In genomic region chr2:158402915-158403314, GRCm38 (mm10) we compare ENCODE assay signal across 23 mouse cellular contexts. TPM values are rescaled to one million over a fixed set of nuclear protein-coding genes. Genes with fewer than 3 reads are reported as not detected.
A peak's percentile ranks its signal among the peaks of the same experiment; 100 is the strongest.
DNase-seq lines count a peak whose midpoint lies in the region; ATAC-seq and TF ChIP-seq lines count a peak whose summit lies in the region.
"Had no signal": no experiment of that assay in that cellular context is flagged by ENCODE, and none has a peak within 500 bp of the region (broad histone marks: within the 10 kb centered on the region; RNA-seq: fewer than 3 reads in every experiment).

No protein-coding gene starts in this region.

- no peaks in the 10 kb centered on the region for H3K9me3 ChIP-seq in lung, postnatal 0 days (ENCODE audit: low read length)
- H3K9me3 ChIP-seq: embryonic facial prominence, embryonic 15.5 days; forebrain, embryonic 13.5 days; heart, embryonic 13.5 days; hindbrain, embryonic 12.5 days had no signal

- H3K4me1 ChIP-seq in lung, postnatal 0 days (ENCODE audit: insufficient read depth, low read depth, low read length) = no peaks in the 10 kb centered on the region
- H3K4me1 ChIP-seq: embryonic facial prominence, embryonic 15.5 days; forebrain, embryonic 13.5 days; heart, embryonic 13.5 days; hindbrain, embryonic 12.5 days had no signal

- peak; percentile 93 for ATAC-seq in lung, postnatal 0 days
- ATAC-seq: forebrain, embryonic 13.5 days; forebrain, postnatal 0 days; hindbrain, embryonic 16.5 days had no signal

- TF ChIP-seq CTCF in gastrocnemius, adult 2 months (IDR thresholded peaks at IDR 0.05) = no peak
- TF ChIP-seq CTCF in lung, postnatal 0 days (IDR thresholded peaks at IDR 0.05) = no peak

- H3K36me3 ChIP-seq in lung, postnatal 0 days (ENCODE audit: insufficient read depth, low read length) = no peaks in the 10 kb centered on the region
- H3K36me3 ChIP-seq: embryonic facial prominence, embryonic 15.5 days; heart, embryonic 13.5 days; hindbrain, embryonic 12.5 days had no signal

- intact Hi-C loops in gastrocnemius, adult 2 months (cut with DNase I) = no loop called here

- no peaks in the 10 kb centered on the region for H3K27me3 ChIP-seq in lung, postnatal 0 days (replicated peaks; ENCODE audit: insufficient read depth, low read length)
- H3K27me3 ChIP-seq: embryonic facial prominence, embryonic 15.5 days; forebrain, embryonic 13.5 days; hindbrain, embryonic 12.5 days had no signal

- no peak for DNase-seq in gastrocnemius, adult 2 months
- DNase-seq in gastrocnemius, adult 18-20 months (ENCODE audit: low spot score) = no peak
- peak; percentile 87 for DNase-seq in lung, postnatal 0 days (ENCODE audit: low spot score)
- DNase-seq in lung, postnatal 36 days = peak; percentile 83
- no peak for DNase-seq in cerebellum, postnatal 36 days
- DNase-seq in ovary, postnatal 10 days (ENCODE audit: low spot score) = no peak
- DNase-seq in cerebellum, postnatal 4 days (ENCODE audit: low spot score in 2 of 2) = no peak
- DNase-seq: adrenal gland, postnatal 10 days; cerebellum, adult 11 months; cerebellum, adult 8-10 months; cerebellum, postnatal 25 days; forebrain, postnatal 0 days; gastrocnemius, postnatal 36 days; heart, adult 11 months; heart, postnatal 36 days had no signal

- H3K4me2 ChIP-seq in lung, postnatal 0 days (replicated peaks; ENCODE audit: low read depth, low read length) = no peak overlapping the region
- H3K4me2 ChIP-seq: embryonic facial prominence, embryonic 15.5 days; forebrain, embryonic 13.5 days; heart, embryonic 13.5 days; hindbrain, embryonic 12.5 days had no signal

- H3K4me3 ChIP-seq in gastrocnemius, adult 2 months = no peak overlapping the region
- no peak overlapping the region for H3K4me3 ChIP-seq in lung, postnatal 0 days (ENCODE audit: low read depth, low read length)
- H3K4me3 ChIP-seq: embryonic facial prominence, embryonic 15.5 days; erythroblast, embryonic 14.5 days; forebrain, embryonic 13.5 days; heart, embryonic 13.5 days; hindbrain, embryonic 12.5 days had no signal

- H3K9ac ChIP-seq in lung, postnatal 0 days (replicated peaks; ENCODE audit: low read depth) = no peak overlapping the region
- H3K9ac ChIP-seq: embryonic facial prominence, embryonic 15.5 days; forebrain, embryonic 13.5 days; forebrain, postnatal 0 days; heart, embryonic 13.5 days; hindbrain, embryonic 12.5 days had no signal

- TF ChIP-seq EP300 in lung, postnatal 0 days (IDR thresholded peaks at IDR 0.05) = 0 out of 2 replicates have a peak, but pooled peaks have one; percentile 51

- peak overlapping the region; percentile 71; the same call in 1 of the 2 replicates for H3K27ac ChIP-seq in gastrocnemius, adult 2 months
- H3K27ac ChIP-seq in lung, postnatal 0 days (ENCODE audit: low read length) = no peak overlapping the region
- H3K27ac ChIP-seq: embryonic facial prominence, embryonic 15.5 days; forebrain, embryonic 13.5 days; heart, embryonic 13.5 days; hindbrain, embryonic 12.5 days had no signal

- WGBS in lung, postnatal 0 days = 57% methylated on average over 7 of the region's 7 CpGs

RNA-seq across cellular contexts. Expression of gene Ralgapb, which starts 6.7 kb away (rescaled TPM):
- 10 to 100 TPM; 27.9 to 38.2 TPM for total RNA-seq in gastrocnemius, adult 2 months (2021)
- total RNA-seq in gastrocnemius, adult 18-20 months (2021) = 10 to 100 TPM; 31.3 to 34.4 TPM
- 14.8 and 17.8 TPM in 2 replicates for polyA plus RNA-seq in lung, postnatal 0 days (2015; fragmentation: Nextera tagmentation; extraction: Ambion mirVana)

RNA-seq across cellular contexts. Expression of gene Snhg11, which starts 27.5 kb away (rescaled TPM):
- under 1 TPM in 1 of 2 experiments, not detected in 1; 0.17 TPM for total RNA-seq in gastrocnemius, adult 2 months (2021)
- under 1 TPM; 0.16 to 0.28 TPM for total RNA-seq in gastrocnemius, adult 18-20 months (2021)
- polyA plus RNA-seq in lung, postnatal 0 days (2015; fragmentation: Nextera tagmentation; extraction: Ambion mirVana) = 6.1 and 6.2 TPM in 2 replicates
- total RNA-seq: heart, postnatal 36 days; MEL had no signal
- polyA plus RNA-seq: C2C12; erythroblast, embryonic 14.5 days had no signal

Comparison
In these comparisons a context has a peak if more than half of its experiments do, and no peak if none do; other contexts are left out.
1. DNase-seq: peak in lung, postnatal 0 days (single experiment) and lung, postnatal 36 days (single experiment); none in gastrocnemius, adult 2 months (single experiment), gastrocnemius, adult 18-20 months (single experiment), cerebellum, postnatal 36 days (0 of 2), ovary, postnatal 10 days (single experiment) and cerebellum, postnatal 4 days (0 of 2).